Mouse (Mus musculus) liver, postnatal 0 days (tissue): ENCODE results near the gene B3galt4. TPM values are rescaled to one million over a fixed set of nuclear protein-coding genes. Genes with fewer than 3 reads are reported as not detected.

ENCODE experiments used
- ATAC-seq: fragments of 200-750 bp; cut with Nextera tagmentation; 2 replicates; pipeline ENCODE4 v1.8.0; 2017; ENCODE audit warnings: mild to moderate bottlenecking, moderate library complexity
- DNase-seq: peaks from one replicate; pipeline ENCODE4 v3.0.0-alpha.2; 2016
- H3K27ac ChIP-seq: fragments of 300-500 bp; sonication (generic); 2 replicates; pipeline ENCODE4 v1.5.1; 2014; ENCODE audit warnings: antibody characterized with exemption, moderate library complexity, mild to moderate bottlenecking, low read depth
- H3K27me3 ChIP-seq: fragments of 300-500 bp; sonication (generic); 2 replicates; pipeline ENCODE4 v1.6.1; 2014; ENCODE audit warnings: low read length, control low read depth, mixed read lengths; ENCODE audit not compliant: insufficient read depth
- H3K36me3 ChIP-seq: fragments of 300-500 bp; sonication (generic); replicated peaks from 2 replicates; pipeline ENCODE4 v1.6.1; 2014; ENCODE audit warnings: mild to moderate bottlenecking, control low read depth, low read length, moderate library complexity, mixed read lengths; ENCODE audit not compliant: insufficient read depth
- H3K4me1 ChIP-seq: fragments of 300-500 bp; sonication (generic); 2 replicates; pipeline ENCODE4 v1.6.1; 2014; ENCODE audit warnings: antibody characterized with exemption, mild to moderate bottlenecking, control low read depth; ENCODE audit not compliant: insufficient read depth
- H3K4me2 ChIP-seq: fragments of 300-500 bp; sonication (generic); 2 replicates; pipeline ENCODE4 v1.6.1; 2014; ENCODE audit warnings: low read depth, mild to moderate bottlenecking, low read length, moderate library complexity, mixed read lengths
- H3K4me3 ChIP-seq: fragments of 300-500 bp; sonication (generic); 2 replicates; pipeline ENCODE4 v1.5.1; 2014; ENCODE audit warnings: low read depth, low read length
- H3K9ac ChIP-seq: fragments of 300-500 bp; sonication (generic); replicated peaks from 2 replicates; pipeline ENCODE4 v1.6.1; 2014; ENCODE audit warnings: mild to moderate bottlenecking, moderate library complexity
- H3K9me3 ChIP-seq: fragments of 300-500 bp; sonication (generic); 2 replicates; pipeline ENCODE4 v1.6.1; 2016; ENCODE audit warnings: mild to moderate bottlenecking, control low read depth, low read length, mixed read lengths
- CTCF ChIP-seq: sonication (generic); IDR thresholded peaks from 2 replicates; pipeline ENCODE4 v1.5.1; 2016; ENCODE audit warnings: antibody characterized with exemption, low read depth
- EP300 ChIP-seq: IDR thresholded peaks from 2 replicates; pipeline ENCODE4 v1.6.1; 2016; ENCODE audit warnings: antibody characterized with exemption, low read depth, mild to moderate bottlenecking
- WGBS: fragments of 180-500 bp; shearing (Covaris S2); extraction: QIAGEN DNeasy Blood & Tissue Kit; methylation state at CpG from one replicate; pipeline ENCODE4 v1.1.7; 2014; ENCODE audit not compliant: insufficient replicate concordance; 5-methylcytosine and 5-hydroxymethylcytosine counted together
- polyA plus RNA-seq: library from polyadenylated mRNA; unstranded; fragments of >200 nt; fragmentation: Nextera tagmentation; extraction: Ambion mirVana; gene quantifications from 2 replicates; pipeline ENCODE4 v1.2.1, GENCODE M21; 2015

Gene B3galt4
- polyA plus RNA-seq, 1 experiment from 2014 or later = 2.2 TPM

DNA sequence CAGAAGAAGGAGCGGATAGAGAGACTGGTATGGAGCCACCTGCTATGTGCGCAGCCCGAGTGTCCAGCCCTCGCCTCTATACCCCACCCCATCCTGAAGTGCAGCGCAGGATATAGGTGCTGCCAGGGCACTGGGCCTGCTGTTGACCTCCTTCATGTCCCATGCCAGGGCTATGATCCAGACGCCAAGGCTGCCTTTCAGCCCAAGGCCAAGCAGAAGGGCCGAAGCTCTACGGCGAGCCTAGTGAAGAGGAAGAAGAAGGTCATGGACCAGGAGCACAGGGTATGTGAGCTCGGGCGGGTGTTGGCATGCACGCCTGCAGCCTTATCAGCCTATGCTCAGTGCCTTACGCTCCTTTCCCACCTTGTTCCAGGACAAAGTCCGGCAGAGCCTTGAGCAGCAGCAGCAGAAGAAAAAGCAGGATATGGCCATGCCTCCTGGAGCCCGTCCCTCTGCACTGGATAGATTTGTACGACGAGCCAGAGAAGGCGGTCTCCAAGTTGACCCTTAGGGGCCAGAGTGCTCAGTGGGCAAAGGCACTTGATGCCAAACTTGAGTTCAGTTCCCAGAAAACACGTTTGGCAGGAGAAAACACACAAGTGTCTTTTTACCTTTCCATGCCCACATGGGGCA, 2.3 kb downstream of the B3galt4 start:
- Histone ChIP-seq H3K9ac (no peak overlapping the region), H3K4me1 (peaks cover 41% of the 10 kb centered on the region), H3K4me3 (no peak overlapping the region), H3K27ac (no peak overlapping the region), H3K4me2 (no peak overlapping the region), H3K36me3 (peaks cover 22% of the 10 kb centered on the region), H3K9me3 (no peaks in the 10 kb centered on the region), H3K27me3 (no peaks in the 10 kb centered on the region)
- 80% methylated on average over 19 of the region's 19 CpGs for WGBS
- ATAC-seq (no peak), DNase-seq (no peak)
- TF ChIP-seq CTCF (no peak), EP300 (no peak)

DNA sequence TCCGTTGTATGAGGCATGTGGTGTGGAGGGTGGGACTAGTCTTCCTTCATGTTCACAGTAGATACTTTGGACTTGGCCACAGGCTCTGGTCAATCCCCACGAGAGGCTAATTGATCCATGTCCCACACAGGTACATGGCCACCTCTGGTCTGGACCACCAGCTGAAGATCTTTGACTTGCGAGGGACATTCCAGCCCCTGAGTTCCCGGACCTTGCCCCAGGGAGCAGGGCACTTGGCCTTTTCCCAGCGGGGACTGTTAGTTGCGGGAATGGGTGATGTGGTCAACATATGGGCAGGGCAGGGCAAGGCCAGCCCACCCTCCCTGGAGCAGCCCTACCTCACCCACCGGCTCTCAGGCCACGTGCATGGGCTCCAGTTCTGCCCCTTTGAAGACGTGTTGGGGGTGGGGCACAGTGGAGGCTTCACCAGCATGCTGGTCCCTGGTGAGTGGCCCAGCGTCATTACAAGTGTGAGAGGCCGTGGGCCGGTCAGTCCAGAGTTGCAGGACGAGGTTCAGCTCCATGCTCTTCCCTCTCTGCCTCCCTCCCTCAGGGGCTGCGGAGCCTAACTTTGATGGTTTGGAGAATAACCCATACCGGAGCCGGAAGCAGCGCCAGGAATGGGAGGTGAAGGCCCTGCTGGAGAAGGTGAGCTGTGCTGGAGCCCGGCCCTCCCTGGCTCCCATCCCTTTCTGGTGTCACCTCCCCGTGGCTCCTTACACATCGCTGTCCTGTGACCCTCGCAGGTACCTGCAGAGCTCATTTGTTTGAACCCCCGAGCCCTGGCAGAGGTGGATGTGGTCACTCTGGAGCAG, 3.0 kb downstream of the B3galt4 start:
- DNase-seq (no peak), ATAC-seq (no peak; the same call in 1 of the 2 replicates)
- H3K9me3 ChIP-seq = no peaks in the 10 kb centered on the region
- peak overlapping the region; percentile 45; the same call in 1 of the 2 replicates for H3K27ac ChIP-seq
- H3K4me2 ChIP-seq = no peak overlapping the region
- no peak overlapping the region for H3K9ac ChIP-seq
- H3K4me1 ChIP-seq = peaks cover 34% of the 10 kb centered on the region
- WGBS = 82% methylated on average over 22 of the region's 22 CpGs
- H3K4me3 ChIP-seq = no peak overlapping the region
- no peaks in the 10 kb centered on the region for H3K27me3 ChIP-seq
- TF ChIP-seq CTCF (no peak), EP300 (no peak)
- H3K36me3 ChIP-seq = peaks cover 20% of the 10 kb centered on the region

GRCm38 (mm10) chr17:33947430-33948089, 3.7 kb downstream of the B3galt4 start:
- H3K36me3 ChIP-seq = peaks cover 14% of the 10 kb centered on the region; the same call in 1 of the 2 replicates
- 60% methylated on average over 10 of the region's 10 CpGs for WGBS
- TF ChIP-seq CTCF = no peak
- TF ChIP-seq EP300 = no peak

DNA sequence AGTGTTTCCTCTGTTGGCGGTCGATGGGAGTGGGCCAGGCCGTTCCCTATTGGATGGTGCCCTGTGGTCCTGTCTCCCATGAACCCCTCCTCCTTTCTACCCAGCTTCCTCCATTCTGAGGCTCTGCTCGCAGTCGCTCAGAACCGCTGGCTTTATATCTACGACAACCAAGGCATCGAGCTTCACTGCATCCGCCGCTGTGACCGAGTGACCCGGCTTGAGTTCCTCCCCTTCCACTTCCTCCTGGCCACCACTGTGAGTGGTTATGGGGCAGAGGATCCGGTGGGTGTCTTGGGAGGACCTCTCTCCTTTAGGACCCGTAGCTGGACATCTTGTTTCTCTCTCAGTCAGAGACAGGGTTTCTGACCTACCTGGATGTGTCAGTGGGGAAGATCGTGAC, 7.8 kb downstream of the B3galt4 start:
- H3K4me1 ChIP-seq = peaks cover 30% of the 10 kb centered on the region
- DNase-seq (no peak), ATAC-seq (no peak)
- H3K36me3 ChIP-seq = peaks cover 9% of the 10 kb centered on the region
- no peak overlapping the region for H3K27ac ChIP-seq
- H3K27me3 ChIP-seq = no peaks in the 10 kb centered on the region
- no peak overlapping the region for H3K4me3 ChIP-seq
- TF ChIP-seq EP300 (no peak), CTCF (no peak)
- H3K9ac ChIP-seq = no peak overlapping the region
- no peaks in the 10 kb centered on the region for H3K9me3 ChIP-seq
- WGBS = 87% methylated on average over 15 of the region's 15 CpGs
- no peak overlapping the region for H3K4me2 ChIP-seq

More at GRCm38 (mm10) chr17:33947430-33948089, 3.7 kb downstream of the B3galt4 start:
- Histone ChIP-seq H3K9me3 (no peaks in the 10 kb centered on the region), H3K4me2 (0 out of 2 replicates have a peak overlapping the region, but pooled peaks have one; percentile 2), H3K27me3 (no peaks in the 10 kb centered on the region), H3K4me3 (no peak overlapping the region), H3K9ac (no peak overlapping the region), H3K27ac (peak overlapping the region; percentile 45; the same call in 1 of the 2 replicates), H3K4me1 (peaks cover 30% of the 10 kb centered on the region)
- ATAC-seq (no peak), DNase-seq (no peak)

GRCm38 (mm10) chr17:33941381-33941780, 9.9 kb downstream of the B3galt4 start:
- peak overlapping the region; percentile 79 for H3K9ac ChIP-seq
- H3K9me3 ChIP-seq = no peaks in the 10 kb centered on the region
- peaks cover 14% of the 10 kb centered on the region for H3K36me3 ChIP-seq
- ATAC-seq (no peak), DNase-seq (no peak)
- H3K27ac ChIP-seq = no peak overlapping the region
- no peaks in the 10 kb centered on the region for H3K27me3 ChIP-seq
- H3K4me1 ChIP-seq = peaks cover 21% of the 10 kb centered on the region
- 38% methylated on average over 19 of the region's 19 CpGs for WGBS
- TF ChIP-seq EP300 (no peak), CTCF (no peak)
- H3K4me3 ChIP-seq = peak overlapping the region; percentile 84
- peak overlapping the region; percentile 96 for H3K4me2 ChIP-seq

DNA sequence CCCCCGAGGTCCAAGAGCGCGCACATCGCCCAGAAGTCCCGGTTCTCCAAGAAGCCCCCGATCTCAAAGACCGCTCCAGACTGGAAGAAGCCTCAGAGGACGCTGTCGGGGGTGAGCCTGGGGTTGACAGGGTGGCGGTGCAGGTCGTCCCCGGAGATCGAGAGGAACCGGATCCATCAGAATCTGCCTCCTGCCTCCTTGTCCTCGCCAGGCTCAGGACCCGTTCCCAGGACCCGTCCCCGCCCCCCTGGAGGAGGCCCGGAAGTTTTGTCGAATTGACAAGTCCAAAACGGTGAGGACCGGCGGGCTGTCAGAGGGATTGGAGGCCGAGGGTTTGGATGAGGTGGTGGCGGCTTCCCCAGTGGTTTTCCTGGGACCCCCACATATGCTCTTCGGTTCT, 10.3 kb downstream of the B3galt4 start:
- Histone ChIP-seq H3K4me1 (peaks cover 21% of the 10 kb centered on the region), H3K36me3 (peaks cover 16% of the 10 kb centered on the region), H3K4me2 (peak overlapping the region; percentile 96), H3K27me3 (no peaks in the 10 kb centered on the region), H3K9ac (peak overlapping the region; percentile 79), H3K27ac (0 out of 2 replicates have a peak overlapping the region, but pooled peaks have one; percentile 70), H3K4me3 (peak overlapping the region; percentile 84), H3K9me3 (no peaks in the 10 kb centered on the region)
- DNase-seq = peak; percentile 64
- 0 out of 2 replicates have a peak, but pooled peaks have one; percentile 1 for ATAC-seq
- WGBS = under 1% methylated on average over 26 of the region's 26 CpGs
- no peak for TF ChIP-seq EP300
